Mouse (Mus musculus): ENCODE results near the gene Fank1. TPM values are rescaled to one million over a fixed set of nuclear protein-coding genes. Genes with fewer than 3 reads are reported as not detected.

The Fank1 gene
- polyA plus RNA-seq, 2 experiments, result 0.04 TPM; not detected in 1

- TF ChIP-seq EP300 (IDR thresholded peaks at IDR 0.05; ENCODE audit: low read depth), result no peak
- TF ChIP-seq CTCF (IDR thresholded peaks at IDR 0.05; ENCODE audit: low read depth), result no peak
- ATAC-seq (ENCODE audit: insufficient read depth) (no peak), DNase-seq (ENCODE audit: low read depth in 3 of 3, low spot score in 3 of 3) (no peak)
- Histone ChIP-seq H3K27me3 (ENCODE audit: control insufficient read depth, insufficient read depth, low read length) (no peaks in the 10 kb centered on the region), H3K4me1 (replicated peaks; ENCODE audit: control insufficient read depth in 2 of 2, insufficient read depth in 2 of 2, low read length in 1 of 2) (no peaks in the 10 kb centered on the region), H3K9ac (replicated peaks) (no peak overlapping the region), H3K4me2 (ENCODE audit: low read depth) (no peak overlapping the region), H3K9me3 (ENCODE audit: control insufficient read depth, low read length) (no peaks in the 10 kb centered on the region), H3K27ac (no peak overlapping the region), H3K36me3 (replicated peaks; ENCODE audit: control insufficient read depth, insufficient read depth, low read depth) (no peaks in the 10 kb centered on the region), H3K4me3 (ENCODE audit: insufficient read depth in 1 of 2, low read depth in 2 of 2, low read length in 2 of 2) (no peak overlapping the region)
- WGBS (ENCODE audit: insufficient replicate concordance), result 83% methylated on average over 4 of the region's 4 CpGs
Measured at GRCm38 (mm10) chr7:133790171-133790570, 13.5 kb downstream of the Fank1 start.

GRCm38 (mm10) chr7:133790608-133791229 is 14.1 kb downstream of the Fank1 start:
- no peaks in the 10 kb centered on the region for H3K27me3 ChIP-seq (ENCODE audit: control insufficient read depth, insufficient read depth, low read length)
- no peak overlapping the region for H3K4me3 ChIP-seq (ENCODE audit: insufficient read depth in 1 of 2, low read depth in 2 of 2, low read length in 2 of 2)
- no peaks in the 10 kb centered on the region for H3K4me1 ChIP-seq (replicated peaks; ENCODE audit: control insufficient read depth in 2 of 2, insufficient read depth in 2 of 2, low read length in 1 of 2)
- H3K27ac ChIP-seq, result no peak overlapping the region
- no peaks in the 10 kb centered on the region for H3K36me3 ChIP-seq (replicated peaks; ENCODE audit: control insufficient read depth, insufficient read depth, low read depth)
- H3K4me2 ChIP-seq (ENCODE audit: low read depth), result no peak overlapping the region
- no peaks in the 10 kb centered on the region for H3K9me3 ChIP-seq (ENCODE audit: control insufficient read depth, low read length)
- TF ChIP-seq EP300 (IDR thresholded peaks at IDR 0.05; ENCODE audit: low read depth) (no peak), CTCF (IDR thresholded peaks at IDR 0.05; ENCODE audit: low read depth) (no peak)
- 62% methylated on average over 4 of the region's 4 CpGs for WGBS (ENCODE audit: insufficient replicate concordance)
- DNase-seq (ENCODE audit: low read depth in 3 of 3, low spot score in 3 of 3), result no peak
- ATAC-seq (ENCODE audit: insufficient read depth), result no peak
- no peak overlapping the region for H3K9ac ChIP-seq (replicated peaks)

GRCm38 (mm10) chr7:133792771-133793170 is 16.1 kb downstream of the Fank1 start:
- Histone ChIP-seq H3K4me1 (replicated peaks; ENCODE audit: control insufficient read depth in 2 of 2, insufficient read depth in 2 of 2, low read length in 1 of 2) (no peaks in the 10 kb centered on the region), H3K27me3 (ENCODE audit: control insufficient read depth, insufficient read depth, low read length) (no peaks in the 10 kb centered on the region), H3K4me2 (ENCODE audit: low read depth) (no peak overlapping the region), H3K36me3 (replicated peaks; ENCODE audit: control insufficient read depth, insufficient read depth, low read depth) (no peaks in the 10 kb centered on the region), H3K4me3 (ENCODE audit: insufficient read depth in 1 of 2, low read depth in 2 of 2, low read length in 2 of 2) (no peak overlapping the region), H3K27ac (no peak overlapping the region), H3K9me3 (ENCODE audit: control insufficient read depth, low read length) (no peaks in the 10 kb centered on the region), H3K9ac (replicated peaks) (no peak overlapping the region)
- no peak for DNase-seq (ENCODE audit: low read depth in 3 of 3, low spot score in 3 of 3)
- no peak for TF ChIP-seq EP300 (IDR thresholded peaks at IDR 0.05; ENCODE audit: low read depth)
- TF ChIP-seq CTCF (IDR thresholded peaks at IDR 0.05; ENCODE audit: low read depth), result no peak
- ATAC-seq (ENCODE audit: insufficient read depth), result no peak
- 7% methylated on average over 1 of the region's 1 CpGs for WGBS (ENCODE audit: insufficient replicate concordance)

GRCm38 (mm10) chr7:133793248-133794131 is 16.8 kb downstream of the Fank1 start:
- WGBS (ENCODE audit: insufficient replicate concordance), result 58% methylated on average over 10 of the region's 10 CpGs

GRCm38 (mm10) chr7:133794720-133795119 is 18.1 kb downstream of the Fank1 start:
- ATAC-seq (ENCODE audit: insufficient read depth), result no peak
- no peaks in the 10 kb centered on the region for H3K9me3 ChIP-seq (ENCODE audit: control insufficient read depth, low read length)
- H3K27ac ChIP-seq, result no peak overlapping the region
- H3K4me2 ChIP-seq (ENCODE audit: low read depth), result no peak overlapping the region
- H3K27me3 ChIP-seq (ENCODE audit: control insufficient read depth, insufficient read depth, low read length), result no peaks in the 10 kb centered on the region
- no peak overlapping the region for H3K4me3 ChIP-seq (ENCODE audit: insufficient read depth in 1 of 2, low read depth in 2 of 2, low read length in 2 of 2)
- H3K36me3 ChIP-seq (replicated peaks; ENCODE audit: control insufficient read depth, insufficient read depth, low read depth), result no peaks in the 10 kb centered on the region
- no peak overlapping the region for H3K9ac ChIP-seq (replicated peaks)
- no peaks in the 10 kb centered on the region for H3K4me1 ChIP-seq (replicated peaks; ENCODE audit: control insufficient read depth in 2 of 2, insufficient read depth in 2 of 2, low read length in 1 of 2)
- DNase-seq (ENCODE audit: low read depth in 3 of 3, low spot score in 3 of 3), result no peak
- 61% methylated on average over 2 of the region's 2 CpGs for WGBS (ENCODE audit: insufficient replicate concordance)
- no peak for TF ChIP-seq CTCF (IDR thresholded peaks at IDR 0.05; ENCODE audit: low read depth)
- no peak for TF ChIP-seq EP300 (IDR thresholded peaks at IDR 0.05; ENCODE audit: low read depth)

More at GRCm38 (mm10) chr7:133793248-133794131, 16.8 kb downstream of the Fank1 start:
- no peak overlapping the region for H3K4me3 ChIP-seq (ENCODE audit: insufficient read depth in 1 of 2, low read depth in 2 of 2, low read length in 2 of 2)
- H3K4me1 ChIP-seq (replicated peaks; ENCODE audit: control insufficient read depth in 2 of 2, insufficient read depth in 2 of 2, low read length in 1 of 2), result no peaks in the 10 kb centered on the region
- H3K36me3 ChIP-seq (replicated peaks; ENCODE audit: control insufficient read depth, insufficient read depth, low read depth), result no peaks in the 10 kb centered on the region
- H3K9ac ChIP-seq (replicated peaks), result no peak overlapping the region
- H3K27ac ChIP-seq, result no peak overlapping the region
- no peaks in the 10 kb centered on the region for H3K9me3 ChIP-seq (ENCODE audit: control insufficient read depth, low read length)
- H3K27me3 ChIP-seq (ENCODE audit: control insufficient read depth, insufficient read depth, low read length), result no peaks in the 10 kb centered on the region
- no peak for DNase-seq (ENCODE audit: low read depth in 3 of 3, low spot score in 3 of 3)
- TF ChIP-seq CTCF (IDR thresholded peaks at IDR 0.05; ENCODE audit: low read depth), result no peak
- TF ChIP-seq EP300 (IDR thresholded peaks at IDR 0.05; ENCODE audit: low read depth), result no peak
- no peak for ATAC-seq (ENCODE audit: insufficient read depth)
- no peak overlapping the region for H3K4me2 ChIP-seq (ENCODE audit: low read depth)
